Mouse (Mus musculus) MEL (cell line): ENCODE results near the gene Rhoq. TPM values are rescaled to one million over a fixed set of nuclear protein-coding genes. Genes with fewer than 3 reads are reported as not detected.

Experiments
- DNase-seq: peaks from one replicate; pipeline ENCODE4 v3.0.0; 2011; ENCODE audit warnings: low read depth, low spot score
- H3K27ac ChIP-seq: 2 replicates; pipeline ENCODE4 v1.5.1; 2012; ENCODE audit warnings: low read depth, mild to moderate bottlenecking, control low read depth, low read length, moderate library complexity; ENCODE audit not compliant: control insufficient read depth
- H3K27me3 ChIP-seq, 2 experiments: fragments of 150-350 bp in 1 of 2; sonication (generic) in 1 of 2; 2 replicates each; pipeline ENCODE4 v1.6.1; 2012; ENCODE audit warnings: low read length in 2 of 2, mild to moderate bottlenecking in 2 of 2, improper control_type of control experiment in 1 of 2, moderate library complexity in 1 of 2; ENCODE audit not compliant: insufficient read depth in 2 of 2, control insufficient read depth in 1 of 2
- H3K36me3 ChIP-seq, 2 experiments: 2 replicates each; pipeline ENCODE4 v1.6.1; 2012 to 2014; ENCODE audit warnings: low read length in 2 of 2, improper control_type of control experiment in 1 of 2, inconsistent platforms in 1 of 2, mild to moderate bottlenecking in 1 of 2; ENCODE audit not compliant: insufficient read depth in 2 of 2, control insufficient read depth in 1 of 2
- H3K4me1 ChIP-seq, 2 experiments: fragments of 150-350 bp in 1 of 2; sonication (generic) in 1 of 2; 2 replicates each; pipeline ENCODE4 v1.6.1; 2012; ENCODE audit warnings: low read length in 2 of 2, improper control_type of control experiment in 1 of 2, mild to moderate bottlenecking in 1 of 2; ENCODE audit not compliant: insufficient read depth in 2 of 2, control insufficient read depth in 1 of 2
- H3K4me3 ChIP-seq, 2 experiments: fragments of 150-350 bp in 1 of 2; sonication (generic) in 1 of 2; 2 replicates each; pipeline ENCODE4 v1.5.1; 2012; ENCODE audit warnings: low read depth in 2 of 2, low read length in 2 of 2, mild to moderate bottlenecking in 2 of 2, moderate library complexity in 2 of 2, control low read depth in 1 of 2, improper control_type of control experiment in 1 of 2; ENCODE audit not compliant: control insufficient read depth in 1 of 2, insufficient read depth in 1 of 2
- H3K79me2 ChIP-seq: 2 replicates; pipeline ENCODE4 v1.6.1; 2012; ENCODE audit warnings: mild to moderate bottlenecking, low read length, moderate library complexity; ENCODE audit not compliant: control insufficient read depth, poor library complexity, insufficient read depth
- H3K9ac ChIP-seq: 2 replicates; pipeline ENCODE4 v1.6.1; 2012; ENCODE audit warnings: low read depth, mild to moderate bottlenecking, control low read depth, low read length, moderate library complexity; ENCODE audit not compliant: control insufficient read depth, poor library complexity, severe bottlenecking
- H3K9me3 ChIP-seq: fragments of 150-350 bp; sonication (generic); replicated peaks from 2 replicates; pipeline ENCODE4 v1.6.1; 2012; ENCODE audit warnings: mild to moderate bottlenecking, low read length, improper control_type of control experiment, moderate library complexity; ENCODE audit not compliant: insufficient read depth
- BHLHE40 ChIP-seq: IDR thresholded peaks from 2 replicates; pipeline ENCODE4 v1.6.1; 2012; ENCODE audit warnings: low read depth, mild to moderate bottlenecking, inconsistent platforms, low read length, improper control_type of control experiment, borderline replicate concordance
- CHD1 ChIP-seq: IDR thresholded peaks from 2 replicates; pipeline ENCODE4 v1.6.1; 2012; ENCODE audit warnings: low read depth, mild to moderate bottlenecking, inconsistent platforms, low read length, improper control_type of control experiment
- E2F4 ChIP-seq: IDR thresholded peaks from 2 replicates; pipeline ENCODE4 v1.6.1; 2011; ENCODE audit warnings: low read depth, low read length, improper control_type of control experiment, borderline replicate concordance
- ELF1 ChIP-seq: IDR thresholded peaks from 2 replicates; pipeline ENCODE4 v1.6.1; 2014; ENCODE audit warnings: low read depth, mild to moderate bottlenecking, inconsistent platforms, low read length, improper control_type of control experiment, moderate library complexity
- ETS1 ChIP-seq: IDR thresholded peaks from 2 replicates; pipeline ENCODE4 v1.6.1; 2012; ENCODE audit warnings: low read depth, mild to moderate bottlenecking, inconsistent platforms, low read length, improper control_type of control experiment, moderate library complexity
- HCFC1 ChIP-seq: IDR thresholded peaks from 2 replicates; pipeline ENCODE4 v1.6.1; 2012; ENCODE audit warnings: low read depth, mild to moderate bottlenecking, inconsistent platforms, low read length, improper control_type of control experiment, moderate library complexity
- JUND ChIP-seq: IDR thresholded peaks from 2 replicates; pipeline ENCODE4 v1.6.1; 2011; ENCODE audit warnings: low read depth, mild to moderate bottlenecking, improper control_type of control experiment, low read length
- KAT2A ChIP-seq: conservative IDR thresholded peaks from 2 replicates; pipeline ENCODE4 v1.6.1; 2012; ENCODE audit warnings: low read depth, low read length, improper control_type of control experiment, inconsistent platforms
- MEF2A ChIP-seq: IDR thresholded peaks from 2 replicates; pipeline ENCODE4 v1.6.1; 2014; ENCODE audit warnings: low read depth, mild to moderate bottlenecking, inconsistent platforms, low read length, improper control_type of control experiment; ENCODE audit not compliant: poor library complexity, insufficient replicate concordance, severe bottlenecking; ENCODE audit errors: extremely low read depth
- MYB ChIP-seq: IDR thresholded peaks from 2 replicates; pipeline ENCODE4 v1.6.1; 2011; ENCODE audit warnings: mild to moderate bottlenecking, low read depth, low read length, improper control_type of control experiment
- MYC ChIP-seq: IDR thresholded peaks from 2 replicates; pipeline ENCODE4 v1.6.1; 2011; ENCODE audit warnings: low read depth, mild to moderate bottlenecking, low read length, improper control_type of control experiment, moderate library complexity
- NELFE ChIP-seq: IDR thresholded peaks from 2 replicates; pipeline ENCODE4 v1.6.1; 2011; ENCODE audit warnings: low read depth, low read length, improper control_type of control experiment
- NRF1 ChIP-seq: IDR thresholded peaks from 2 replicates; pipeline ENCODE4 v1.6.1; 2014; ENCODE audit warnings: low read depth, mild to moderate bottlenecking, inconsistent platforms, low read length, improper control_type of control experiment, moderate library complexity; ENCODE audit not compliant: poor library complexity, insufficient read depth, severe bottlenecking
- POLR2AphosphoS5 ChIP-seq: IDR thresholded peaks from 2 replicates; pipeline ENCODE4 v1.6.1; 2012; ENCODE audit warnings: low read depth, borderline replicate concordance, mild to moderate bottlenecking, inconsistent platforms, low read length, moderate library complexity, mixed read lengths
- RAD21 ChIP-seq: IDR thresholded peaks from 2 replicates; pipeline ENCODE4 v1.6.1; 2011; ENCODE audit warnings: mild to moderate bottlenecking, low read depth, low read length, improper control_type of control experiment
- RCOR1 ChIP-seq: IDR thresholded peaks from 2 replicates; pipeline ENCODE4 v1.6.1; 2012; ENCODE audit warnings: low read depth, mild to moderate bottlenecking, inconsistent platforms, low read length, improper control_type of control experiment
- TAL1 ChIP-seq: IDR thresholded peaks from 2 replicates; pipeline ENCODE4 v1.6.1; 2012; ENCODE audit warnings: mild to moderate bottlenecking, inconsistent platforms, low read length, moderate library complexity, mixed read lengths
- TBP ChIP-seq: IDR thresholded peaks from 2 replicates; pipeline ENCODE4 v1.8.0; 2011; ENCODE audit warnings: low read depth, low read length, improper control_type of control experiment
- TCF12 ChIP-seq: IDR thresholded peaks from 2 replicates; pipeline ENCODE4 v1.6.1; 2014; ENCODE audit warnings: low read depth, mild to moderate bottlenecking, inconsistent platforms, low read length, improper control_type of control experiment, moderate library complexity
- USF2 ChIP-seq, 2 experiments: IDR thresholded peaks; 2 replicates each; pipeline ENCODE4 v1.6.1; 2011 to 2012; ENCODE audit warnings: improper control_type of control experiment in 2 of 2, low read length in 2 of 2, borderline replicate concordance in 1 of 2, inconsistent platforms in 1 of 2, low read depth in 1 of 2, mild to moderate bottlenecking in 1 of 2; ENCODE audit not compliant: insufficient read depth in 1 of 2
- ZC3H11A ChIP-seq: IDR thresholded peaks from 2 replicates; pipeline ENCODE4 v1.6.1; 2012; ENCODE audit warnings: low read depth, mild to moderate bottlenecking, inconsistent platforms, low read length, improper control_type of control experiment
- ZKSCAN1 ChIP-seq: IDR thresholded peaks from 2 replicates; pipeline ENCODE4 v1.6.1; 2012; ENCODE audit warnings: low read depth, mild to moderate bottlenecking, inconsistent platforms, low read length, improper control_type of control experiment, moderate library complexity
- polyA plus RNA-seq, 2 experiments: library from polyadenylated mRNA; stranded (reverse) in 1 of 2; unstranded in 1 of 2; fragments of >175 nt in 1 of 2; fragments of >200 nt in 1 of 2; gene quantifications; 2 replicates each; pipeline versions ENCODE4 v1.2.1 to v1.2.4; 2012; ENCODE audit warnings: low replicate concordance in 2 of 2, low read depth in 1 of 2; ENCODE audit not compliant: insufficient read length in 2 of 2, insufficient read depth in 1 of 2, missing spikeins in 1 of 2
- total RNA-seq: library from RNA; depleted of rRNA; stranded (reverse); fragments of 300-350 nt; gene quantifications from 2 replicates; pipeline ENCODE4 v1.2.3, GENCODE M21; 2012

The Rhoq gene
- total and polyA plus RNA-seq, 3 experiments: 3.1 to 34.9 (median 9.4) TPM

DNA sequence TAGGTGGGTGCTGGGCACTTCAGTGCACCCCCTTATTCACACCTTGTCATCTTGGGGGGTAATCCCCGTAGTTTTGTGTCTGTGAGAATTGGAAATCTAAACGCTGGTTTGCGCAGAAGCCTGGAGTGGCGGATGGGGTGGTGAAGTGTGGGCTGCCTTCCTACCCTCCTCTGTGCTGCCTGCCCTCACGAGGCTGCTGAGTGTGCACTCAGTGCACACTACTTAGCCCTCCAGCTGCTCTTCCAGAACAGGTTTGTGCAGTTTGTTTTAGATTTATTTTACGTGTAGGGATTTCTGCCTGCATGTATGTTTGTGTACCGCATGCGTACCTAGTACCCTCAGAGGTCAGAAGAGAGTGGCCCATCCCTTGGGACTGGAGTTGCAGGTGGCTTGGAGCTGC, 28.4 kb downstream of the Rhoq start:
- DNase-seq: no peak
- H3K36me3 ChIP-seq: no peaks in the 10 kb centered on the region
- H3K4me3 ChIP-seq: no peak overlapping the region
- no peaks in the 10 kb centered on the region for H3K79me2 ChIP-seq
- H3K27me3 ChIP-seq: no peaks in the 10 kb centered on the region
- no peak overlapping the region for H3K27ac ChIP-seq
- no peak overlapping the region for H3K9ac ChIP-seq
- TF ChIP-seq ELF1 (no peak), ZKSCAN1 (no peak), HCFC1 (no peak), NELFE (no peak), ETS1 (no peak), TCF12 (no peak), CHD1 (no peak), MYB (no peak), ZC3H11A (no peak), JUND (no peak), RAD21 (no peak), RCOR1 (no peak)
- TF ChIP-seq, all 39 proteins: peak for 0
- Histone ChIP-seq H3K4me1 (no peaks in the 10 kb centered on the region), H3K9me3 (no peaks in the 10 kb centered on the region)

DNA sequence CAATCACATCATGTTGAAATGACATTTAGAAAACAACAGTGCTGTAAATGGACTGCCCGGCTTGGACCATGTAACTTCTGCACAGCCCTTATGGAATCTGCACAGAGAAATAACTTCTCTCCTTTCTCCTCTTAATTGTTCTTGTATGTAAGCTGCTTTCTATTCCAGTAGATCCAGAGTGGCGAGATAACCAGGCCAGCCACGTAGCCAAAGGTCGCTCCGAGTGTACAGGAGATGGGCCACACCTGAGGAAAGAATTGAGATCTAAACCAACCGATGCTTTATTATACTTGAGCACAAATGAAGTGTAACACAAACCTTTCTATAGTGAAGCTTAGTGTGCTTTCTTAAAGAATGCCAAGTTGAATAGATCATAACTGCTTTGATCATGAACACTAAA, 34.4 kb downstream of the Rhoq start:
- no peak overlapping the region for H3K9ac ChIP-seq
- TF ChIP-seq E2F4 (no peak), TAL1 (no peak), BHLHE40 (no peak), KAT2A (no peak), USF2 (IDR thresholded peaks at IDR 0.05; ENCODE audit: borderline replicate concordance in 1 of 2, insufficient read depth in 1 of 2, low read depth in 1 of 2, low read length in 2 of 2) (no peak), NRF1 (no peak), TBP (no peak), MYC (no peak), MEF2A (no peak), POLR2AphosphoS5 (no peak)
- TF ChIP-seq, all 39 proteins: peak for 0
- H3K27ac ChIP-seq: no peak overlapping the region
- no peaks in the 10 kb centered on the region for H3K27me3 ChIP-seq
- H3K4me1 ChIP-seq: no peaks in the 10 kb centered on the region
- DNase-seq: no peak
- no peaks in the 10 kb centered on the region for H3K79me2 ChIP-seq
- no peaks in the 10 kb centered on the region for H3K9me3 ChIP-seq
- no peak overlapping the region for H3K4me3 ChIP-seq
- no peaks in the 10 kb centered on the region; a peak in 1 of 4 replicates for H3K36me3 ChIP-seq
